Mouse (Mus musculus) embryonic facial prominence, embryonic 13.5 days (tissue): ENCODE data around the gene Gm6121. TPM values are rescaled to one million over a fixed set of nuclear protein-coding genes. Genes with fewer than 3 reads are reported as not detected.
"Not testable (repeated sequence)": the region's sequence is repeated elsewhere in the genome, so short reads cannot be mapped to it uniquely, and the experiment has no call there.

Experiments
- ATAC-seq: fragments of 200-750 bp; cut with Nextera tagmentation; 2 replicates; pipeline ENCODE4 v1.8.0; 2017; ENCODE audit warnings: low read depth; ENCODE audit not compliant: insufficient number of reproducible peaks, insufficient read depth, low FRiP score, low TSS enrichment
- H3K27ac ChIP-seq: fragments of 300-500 bp; sonication (generic); 2 replicates; pipeline ENCODE4 v1.5.1; 2015; ENCODE audit warnings: moderate library complexity, mild to moderate bottlenecking, inconsistent platforms
- H3K27me3 ChIP-seq: fragments of 300-500 bp; sonication (generic); 2 replicates; pipeline ENCODE4 v1.6.1; 2015; ENCODE audit warnings: mild to moderate bottlenecking, inconsistent platforms
- H3K36me3 ChIP-seq: fragments of 300-500 bp; sonication (generic); 2 replicates; pipeline ENCODE4 v1.6.1; 2015; ENCODE audit warnings: mild to moderate bottlenecking, inconsistent platforms
- H3K4me1 ChIP-seq: fragments of 300-500 bp; sonication (generic); 2 replicates; pipeline ENCODE4 v1.6.1; 2015; ENCODE audit warnings: inconsistent platforms
- H3K4me2 ChIP-seq: fragments of 300-500 bp; sonication (generic); 2 replicates; pipeline ENCODE4 v1.6.1; 2015; ENCODE audit warnings: moderate library complexity, mild to moderate bottlenecking, inconsistent platforms
- H3K4me3 ChIP-seq: fragments of 300-500 bp; sonication (generic); 2 replicates; pipeline ENCODE4 v1.5.1; 2015; ENCODE audit warnings: mild to moderate bottlenecking, inconsistent platforms
- H3K9ac ChIP-seq: fragments of 300-500 bp; sonication (generic); 2 replicates; pipeline ENCODE4 v1.6.1; 2015; ENCODE audit warnings: mild to moderate bottlenecking, inconsistent platforms
- H3K9me3 ChIP-seq: fragments of 300-500 bp; sonication (generic); 2 replicates; pipeline ENCODE4 v1.6.1; 2016; ENCODE audit warnings: inconsistent platforms
- WGBS: fragments of 180-500 bp; shearing (Covaris S2); methylation state at CpG from one replicate; pipeline ENCODE4 v1.1.7; 2015; ENCODE audit warnings: mixed read lengths; 5-methylcytosine and 5-hydroxymethylcytosine counted together
- polyA plus RNA-seq: library from polyadenylated mRNA; unstranded; fragments of >200 nt; fragmentation: Nextera tagmentation; extraction: Ambion mirVana; gene quantifications from 2 replicates; pipeline ENCODE4 v1.2.1, GENCODE M21; 2015

Gm6121 gene
- polyA plus RNA-seq: not detected in 2 replicates

DNA sequence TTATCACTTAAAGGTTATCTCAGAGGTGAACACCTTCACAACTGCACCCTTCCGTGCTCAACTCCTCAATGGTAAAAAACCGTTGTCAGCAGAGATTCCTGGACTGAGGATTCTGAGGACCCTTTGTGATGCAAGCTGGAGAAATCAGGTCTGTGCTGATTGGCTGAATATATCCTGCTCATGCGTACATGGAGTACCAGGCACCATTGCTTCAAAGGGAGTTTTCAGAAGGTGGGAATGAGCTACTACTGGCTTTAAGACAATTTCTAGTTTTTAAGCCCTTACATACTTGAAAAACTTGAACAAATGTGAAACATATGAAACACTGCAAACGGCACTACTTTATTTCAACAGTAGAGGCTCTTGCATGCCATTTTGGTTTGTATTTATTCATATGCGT lies at the start of gene Gm6121:
Gene Gm6121 (minus strand): TSS at position 101 of the 400 bp plus-strand sequence.
- no CpG with 5 or more reads among the region's 5 CpGs for WGBS
- H3K4me1 ChIP-seq, H3K4me2 ChIP-seq, ATAC-seq, H3K27me3 ChIP-seq, H3K36me3 ChIP-seq, H3K9ac ChIP-seq, H3K4me3 ChIP-seq, H3K27ac ChIP-seq, H3K9me3 ChIP-seq: not testable (repeated sequence)

Other genes with a start within 250 kb of the Gm6121 start
- gene Gm14525, start 233.1 kb downstream of the Gm6121 start, polyA plus RNA-seq: not detected in 2 replicates